Mouse (Mus musculus) urinary bladder, adult 2 months (tissue): ENCODE measurements around the gene Txlna. TPM values are rescaled to one million over a fixed set of nuclear protein-coding genes. Genes with fewer than 3 reads are reported as not detected.

ENCODE experiments used
- DNase-seq: peaks from one replicate; pipeline ENCODE4 v3.0.0; 2022; ENCODE audit warnings: low spot score
- polyA plus RNA-seq: library from polyadenylated mRNA; depleted of rRNA; stranded (reverse); fragments of >200 nt; gene quantifications from 2 replicates; pipeline ENCODE4 v1.2.3, GENCODE M21; 2012; rRNA removed

The Txlna gene
- polyA plus RNA-seq, 1 experiment: 30.0 TPM

GRCm38 (mm10) chr4:129588865-129589264 is 52.0 kb downstream of the Txlna start:
- no peak for DNase-seq

GRCm38 (mm10) chr4:129586943-129587342 is 53.9 kb downstream of the Txlna start:
- no peak for DNase-seq

- DNase-seq: no peak
These were observed 55.1 kb downstream of the Txlna start for GRCm38 (mm10) chr4:129585773-129586172.

- peak; percentile 78 for DNase-seq
These were observed 55.8 kb downstream of the Txlna start for GRCm38 (mm10) chr4:129584884-129585608.

GRCm38 (mm10) chr4:129584370-129584769 is 56.5 kb downstream of the Txlna start:
- DNase-seq: no peak

- DNase-seq: no peak
These were observed 58.6 kb downstream of the Txlna start for GRCm38 (mm10) chr4:129582251-129582650.

- DNase-seq: no peak
These were observed 60.5 kb downstream of the Txlna start for GRCm38 (mm10) chr4:129580347-129580746.

GRCm38 (mm10) chr4:129578466-129578865 is 62.4 kb downstream of the Txlna start, which contains the start of gene Fam167b:
TSS of gene Fam167b (minus strand) at chr4:129578549.
- DNase-seq: no peak

GRCm38 (mm10) chr4:129577688-129578087 is 63.2 kb downstream of the Txlna start:
- no peak for DNase-seq

GRCm38 (mm10) chr4:129576863-129577491 is 63.9 kb downstream of the Txlna start:
- DNase-seq: peak; percentile 44

Other genes starting within 250 kb of the Txlna start
- 1.8 and 3.0 TPM in 2 replicates for gene Zbtb8b, start 200.2 kb downstream of the Txlna start, polyA plus RNA-seq
- 15.0 and 27.5 TPM in 2 replicates for gene Bsdc1, start 179.5 kb downstream of the Txlna start, polyA plus RNA-seq
- gene Tssk3, start 150.0 kb downstream of the Txlna start, polyA plus RNA-seq: 0.15 TPM in 1 of 2 replicates, not detected in the other
- 0.73 and 0.94 TPM in 2 replicates for gene Fam229a, start 149.9 kb downstream of the Txlna start, polyA plus RNA-seq
- gene Marcksl1, start 127.5 kb downstream of the Txlna start, polyA plus RNA-seq: 151 and 161 TPM in 2 replicates
- 101 and 112 TPM in 2 replicates for gene Hdac1, start 98.4 kb downstream of the Txlna start, polyA plus RNA-seq
- 2.9 and 3.7 TPM in 2 replicates for gene Lck, start 67.4 kb downstream of the Txlna start, polyA plus RNA-seq
- gene Fam167b, start 62.5 kb downstream of the Txlna start, polyA plus RNA-seq: 4.0 and 4.7 TPM in 2 replicates
- gene Eif3i, start 40.4 kb downstream of the Txlna start, polyA plus RNA-seq: 246 and 264 TPM in 2 replicates
- 159 and 183 TPM in 2 replicates for gene Tmem234, start 40.4 kb downstream of the Txlna start, polyA plus RNA-seq
- gene Dcdc2b, start 26.8 kb downstream of the Txlna start, polyA plus RNA-seq: 5.6 and 7.6 TPM in 2 replicates
- gene Iqcc, start 22.0 kb downstream of the Txlna start, polyA plus RNA-seq: 29.4 and 32.6 TPM in 2 replicates
- gene Ccdc28b, start 17.1 kb downstream of the Txlna start, polyA plus RNA-seq: 48.4 and 49.4 TPM in 2 replicates
- gene Kpna6, start 31.7 kb upstream of the Txlna start, polyA plus RNA-seq: 35.8 and 37.8 TPM in 2 replicates
- 16.6 and 19.9 TPM in 2 replicates for gene Tmem39b, start 55.8 kb upstream of the Txlna start, polyA plus RNA-seq
- 21.7 and 39.0 TPM in 2 replicates for gene Khdrbs1, start 101.2 kb upstream of the Txlna start, polyA plus RNA-seq
- 121 and 139 TPM in 2 replicates for gene Ptp4a2, start 170.2 kb upstream of the Txlna start, polyA plus RNA-seq